Mouse (Mus musculus): ENCODE measurements around the gene Slit3. TPM values are rescaled to one million over a fixed set of nuclear protein-coding genes. Genes with fewer than 3 reads are reported as not detected.

Gene Slit3
- total RNA-seq, 2 experiments from 2014 or later, result not detected

DNA sequence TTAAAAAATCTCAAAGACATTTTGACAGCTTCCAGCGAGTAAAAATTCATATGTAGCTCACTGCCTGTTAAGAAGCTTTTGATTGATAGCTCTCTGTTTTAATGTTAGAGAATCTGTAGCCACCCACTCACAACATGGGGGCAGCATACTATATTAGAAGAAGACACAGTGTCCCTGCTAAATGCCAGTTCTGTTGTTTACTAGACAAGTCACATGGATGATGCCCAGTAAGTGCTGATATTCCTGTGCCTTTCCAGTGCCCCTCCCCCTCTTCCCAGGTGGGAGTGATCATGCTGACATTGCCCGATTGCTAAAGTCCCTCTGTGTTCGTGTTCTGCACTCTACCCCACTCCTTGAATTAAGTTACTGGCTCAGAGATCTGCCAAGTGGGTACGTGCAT lies 254.0 kb downstream of the Slit3 start:
- ATAC-seq (replicated peaks; ENCODE audit: low FRiP score, poor library complexity, severe bottlenecking), result no peak

DNA sequence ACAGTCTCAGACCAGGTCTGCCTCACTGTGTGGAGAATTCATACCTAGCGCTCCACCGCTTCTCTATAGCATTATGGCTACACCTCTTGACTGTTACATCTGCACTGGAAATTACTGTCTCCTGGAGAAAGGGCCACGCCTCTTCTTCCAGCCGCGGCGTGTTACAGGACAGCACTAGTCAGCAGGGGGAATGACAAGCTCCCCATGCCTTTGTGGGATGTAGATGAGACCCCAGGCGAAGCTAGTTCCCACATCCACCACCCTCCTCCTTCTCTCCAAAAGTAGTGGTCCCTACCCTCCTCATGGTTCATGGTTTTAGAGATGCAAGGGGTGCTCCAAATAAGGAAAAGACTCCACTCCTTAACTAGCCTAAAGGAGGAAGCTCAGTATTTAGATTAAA lies 257.8 kb downstream of the Slit3 start:
- no peak for ATAC-seq (replicated peaks; ENCODE audit: low FRiP score, poor library complexity, severe bottlenecking)

DNA sequence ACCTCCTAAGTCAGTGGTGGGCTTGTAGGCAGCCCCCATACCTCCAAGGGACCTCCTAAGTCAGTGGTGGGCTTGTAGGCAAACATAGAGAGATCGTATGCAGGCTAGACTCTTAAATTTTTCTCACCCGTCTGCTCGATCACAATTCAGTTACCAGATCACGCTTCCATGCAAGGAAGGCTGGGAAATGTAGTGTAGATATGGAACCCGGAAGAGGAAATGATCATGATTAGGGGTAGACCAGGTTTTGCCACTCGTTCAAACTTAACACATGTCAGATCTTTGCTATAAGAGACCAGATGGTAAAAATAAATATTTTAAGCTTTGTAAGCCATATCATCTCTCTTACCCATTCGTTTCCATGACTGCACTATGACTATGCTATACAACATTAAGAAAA lies 258.4 kb downstream of the Slit3 start:
- ATAC-seq (replicated peaks; ENCODE audit: low FRiP score, poor library complexity, severe bottlenecking), result no peak

DNA sequence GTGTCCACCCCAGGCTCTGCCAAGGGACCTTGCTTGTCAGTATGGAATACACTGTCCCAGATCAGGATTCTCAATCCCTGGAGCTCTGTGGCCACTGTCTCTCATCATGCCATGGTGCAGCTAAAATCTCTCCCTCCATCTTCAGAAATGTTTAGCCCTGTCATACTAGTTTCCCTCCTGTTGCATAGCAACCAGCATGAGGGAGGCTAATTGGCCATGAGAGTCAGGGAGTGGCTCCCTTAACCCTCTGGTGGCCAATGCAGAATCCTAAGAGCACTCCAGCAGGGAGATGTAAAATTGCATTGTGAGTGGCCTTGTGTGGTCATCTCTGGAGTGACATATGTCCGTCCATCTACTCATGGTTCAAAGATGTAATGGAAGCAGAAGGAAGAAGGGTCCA lies 259.7 kb downstream of the Slit3 start:
- no peak for ATAC-seq (replicated peaks; ENCODE audit: low FRiP score, poor library complexity, severe bottlenecking)

DNA sequence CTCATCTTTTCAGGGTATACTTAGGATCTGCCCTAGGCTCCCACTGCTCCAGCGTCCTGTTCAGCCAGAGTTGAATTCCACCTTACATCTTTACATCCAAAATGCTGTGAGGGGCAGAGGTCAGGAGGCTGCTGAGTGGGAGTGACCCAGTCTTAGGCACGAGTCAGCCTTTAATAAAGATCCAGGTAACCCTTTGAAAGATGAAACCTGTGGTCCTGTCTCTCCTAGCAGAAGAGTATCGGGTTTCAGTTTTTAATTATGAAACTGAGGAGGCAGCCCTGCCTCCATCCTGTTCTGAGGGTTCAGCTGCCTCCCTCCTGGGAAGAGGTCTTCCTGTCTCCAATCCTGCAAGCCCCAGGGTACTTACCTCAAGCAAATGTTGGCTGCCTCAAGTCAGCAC lies 264.4 kb downstream of the Slit3 start:
- no peak for ATAC-seq (replicated peaks; ENCODE audit: low FRiP score, poor library complexity, severe bottlenecking)

DNA sequence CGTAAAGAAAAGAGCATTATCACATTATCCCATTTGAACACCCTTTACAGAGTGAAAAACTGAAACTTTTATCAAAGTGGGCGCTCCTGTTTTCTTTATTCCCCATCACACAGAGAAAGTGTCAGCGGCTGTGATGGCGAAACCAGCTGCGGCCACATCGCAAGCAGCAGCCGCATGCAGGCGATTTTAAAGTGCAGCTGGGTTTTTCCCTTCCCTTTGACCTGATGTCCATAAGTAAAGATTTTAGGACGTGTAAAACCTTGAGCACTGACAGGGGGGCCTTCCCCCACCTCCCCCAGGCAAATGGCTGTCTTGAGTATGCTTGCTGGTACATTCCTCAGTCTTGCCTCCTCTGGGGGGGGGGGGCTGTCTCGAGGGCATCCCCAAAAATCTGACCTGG lies 266.8 kb downstream of the Slit3 start:
- ATAC-seq (replicated peaks; ENCODE audit: low FRiP score, poor library complexity, severe bottlenecking), result no peak

DNA sequence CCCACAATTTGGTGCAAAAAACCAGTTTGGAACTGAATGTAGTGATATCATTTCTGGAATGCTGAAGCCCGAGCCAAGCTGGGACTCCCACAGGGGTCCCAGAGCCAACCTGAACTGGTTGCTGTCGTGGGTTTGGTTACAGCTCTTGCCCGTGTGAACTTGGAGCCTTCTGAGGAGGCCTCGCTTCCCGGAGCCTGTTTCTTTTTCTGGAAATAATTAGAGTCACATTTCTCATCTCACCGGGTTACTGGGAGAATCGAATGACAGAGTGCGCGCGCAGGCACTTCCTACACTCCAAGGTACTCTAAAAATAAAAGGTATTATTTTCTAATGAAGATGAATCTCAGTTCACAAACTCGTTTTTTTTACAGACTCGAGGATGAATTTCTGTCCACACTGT lies 267.4 kb downstream of the Slit3 start:
- no peak for ATAC-seq (replicated peaks; ENCODE audit: low FRiP score, poor library complexity, severe bottlenecking)

DNA sequence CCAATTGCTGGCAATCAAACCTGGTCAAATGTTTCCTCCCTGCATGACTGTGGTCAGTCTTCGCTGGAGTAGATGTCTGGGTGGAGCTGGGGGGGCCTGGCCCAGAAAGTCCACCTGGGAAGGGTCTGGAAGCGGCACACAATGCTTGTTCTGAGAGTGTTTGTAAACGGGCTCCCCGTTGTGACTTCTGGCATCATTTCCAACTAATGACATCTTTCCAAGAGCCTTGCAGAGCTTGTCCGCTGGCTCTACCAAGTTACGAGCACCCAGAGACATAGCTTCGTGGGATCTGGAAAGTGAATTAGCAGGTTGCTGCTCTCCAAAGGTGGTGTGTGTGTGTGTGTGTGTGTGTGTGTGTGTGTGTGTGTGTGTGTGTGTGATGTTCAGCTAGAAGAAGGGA lies 268.3 kb downstream of the Slit3 start:
- ATAC-seq (replicated peaks; ENCODE audit: low FRiP score, poor library complexity, severe bottlenecking), result no peak

DNA sequence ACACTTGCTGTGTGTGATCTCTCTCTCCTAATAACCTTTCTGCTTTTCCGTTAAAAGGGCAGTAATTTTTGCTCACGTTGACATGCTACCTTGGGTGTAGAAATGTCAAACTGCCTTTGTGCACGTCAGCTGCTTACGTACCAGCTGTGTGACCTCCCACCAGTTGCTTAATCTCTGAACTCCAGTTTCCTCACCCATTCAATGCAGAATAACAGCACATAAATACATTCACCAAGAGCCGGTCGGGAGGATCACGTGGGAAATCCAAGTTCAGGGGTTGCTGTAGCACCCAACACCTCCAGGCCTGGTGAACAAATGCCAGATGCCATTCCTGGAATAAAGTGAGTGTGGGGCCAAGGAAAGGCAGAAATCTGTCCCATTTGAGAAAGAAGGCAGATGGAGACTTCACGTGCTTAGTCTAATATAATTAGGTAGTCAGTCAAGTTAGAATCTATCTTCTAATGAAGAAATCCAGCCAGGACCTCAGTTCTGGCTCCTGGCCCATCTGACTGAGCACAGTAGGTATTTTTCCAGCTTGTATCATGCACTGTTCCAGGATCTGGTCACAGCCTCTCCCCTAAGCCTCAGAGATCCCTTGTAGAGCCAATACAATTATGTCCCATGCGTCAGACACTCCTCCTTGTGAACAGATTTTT lies 268.9 kb downstream of the Slit3 start:
- no peak for ATAC-seq (replicated peaks; ENCODE audit: low FRiP score, poor library complexity, severe bottlenecking)

DNA sequence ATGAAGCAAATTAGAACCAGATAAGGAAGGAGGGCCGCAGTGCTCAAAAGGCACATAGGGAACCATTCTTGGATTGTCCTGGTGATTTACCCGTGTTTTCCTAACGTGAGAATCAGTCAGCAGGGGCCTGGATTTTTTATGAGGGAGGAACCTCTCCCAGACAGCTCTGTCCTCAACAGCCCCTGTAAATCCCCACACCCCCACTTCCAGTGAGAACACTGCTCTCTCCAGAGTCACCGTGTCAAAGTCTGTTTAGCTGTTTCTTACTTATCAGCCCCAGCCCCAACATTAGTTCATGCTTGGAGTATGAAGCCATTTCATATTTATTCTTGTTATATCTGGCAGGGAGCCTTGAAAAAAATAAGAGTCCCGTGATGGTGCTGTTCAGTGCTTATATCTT lies 272.8 kb downstream of the Slit3 start:
- no peak for ATAC-seq (replicated peaks; ENCODE audit: low FRiP score, poor library complexity, severe bottlenecking)

DNA sequence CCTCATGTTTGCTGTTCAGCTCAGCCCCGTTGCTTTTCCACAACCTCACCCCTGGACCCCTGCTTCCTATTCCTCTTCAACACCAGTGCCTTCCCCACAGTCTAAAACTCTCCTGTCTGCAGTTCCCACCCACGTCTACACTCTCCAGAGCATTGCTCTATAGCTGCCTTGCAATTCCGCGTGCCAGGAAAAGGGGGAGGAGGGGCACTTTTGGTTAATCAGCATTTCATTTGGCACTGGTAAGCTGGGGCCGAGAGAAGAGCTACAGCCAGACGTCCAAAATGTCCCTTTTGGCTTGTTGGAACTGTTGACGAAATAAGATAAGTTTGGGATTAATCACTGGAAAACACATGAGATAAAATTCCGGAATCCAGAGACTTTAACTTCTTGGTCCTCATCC lies 274.4 kb downstream of the Slit3 start:
- ATAC-seq (replicated peaks; ENCODE audit: low FRiP score, poor library complexity, severe bottlenecking), result no peak

DNA sequence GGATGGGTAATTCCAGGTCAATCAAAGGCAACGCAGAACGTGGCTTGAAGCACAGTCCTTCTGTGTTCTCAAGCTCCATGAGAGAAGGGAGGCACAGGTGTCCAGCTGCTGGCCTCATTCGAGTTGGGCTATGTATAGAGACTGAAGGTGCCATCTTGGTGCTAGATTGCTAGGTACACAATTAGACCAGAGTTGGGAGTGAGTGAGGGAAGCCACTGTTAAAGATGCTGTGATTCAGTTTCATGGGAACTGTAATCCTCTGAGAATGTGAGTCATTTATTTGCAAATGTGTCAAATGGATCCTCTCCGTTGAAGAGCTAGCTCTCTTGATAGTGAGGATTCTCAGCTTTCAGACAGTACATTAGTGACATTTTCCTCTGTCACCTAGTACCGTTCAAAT lies 277.3 kb downstream of the Slit3 start:
- no peak for ATAC-seq (replicated peaks; ENCODE audit: low FRiP score, poor library complexity, severe bottlenecking)

DNA sequence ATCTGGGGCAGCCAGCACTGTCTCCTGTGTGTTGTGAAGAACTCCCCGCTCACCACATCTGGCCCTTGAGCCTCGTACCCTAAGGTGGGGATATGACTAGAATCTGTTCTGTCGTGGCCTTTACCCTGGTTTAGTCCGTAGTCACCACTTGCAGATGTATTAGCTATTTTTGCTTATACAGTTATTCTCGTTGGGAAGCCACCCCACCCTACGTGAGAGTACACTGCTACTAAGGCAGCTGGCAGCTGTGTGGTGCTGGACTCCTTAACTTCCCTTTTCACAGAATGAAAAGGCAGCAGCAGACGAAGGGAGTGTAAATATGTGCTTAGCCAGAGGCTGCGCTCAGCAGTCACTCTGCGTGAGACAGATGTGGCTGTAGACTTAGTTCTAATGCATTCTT lies 282.5 kb downstream of the Slit3 start:
- no peak for ATAC-seq (replicated peaks; ENCODE audit: low FRiP score, poor library complexity, severe bottlenecking)

DNA sequence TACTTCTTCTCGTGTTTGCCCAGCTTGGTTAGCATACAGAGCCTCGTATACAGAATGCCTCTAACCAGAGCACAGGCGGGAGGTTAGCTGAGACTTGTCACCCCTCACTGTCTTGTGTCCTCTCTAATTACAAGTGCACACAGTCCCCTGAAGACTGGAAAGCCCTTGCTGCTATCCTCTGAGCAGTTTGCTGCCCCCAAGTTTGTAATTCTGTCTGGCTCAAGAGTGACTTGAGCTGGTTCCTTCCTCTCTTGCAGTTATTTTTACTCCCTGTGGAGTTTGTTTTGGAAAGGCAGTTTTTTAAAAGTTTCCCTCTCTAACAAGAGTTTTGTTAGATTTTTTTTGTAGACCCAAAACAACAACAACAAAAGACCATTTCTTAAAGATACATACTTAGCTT lies 285.0 kb downstream of the Slit3 start:
- ATAC-seq (replicated peaks; ENCODE audit: low FRiP score, poor library complexity, severe bottlenecking), result no peak

DNA sequence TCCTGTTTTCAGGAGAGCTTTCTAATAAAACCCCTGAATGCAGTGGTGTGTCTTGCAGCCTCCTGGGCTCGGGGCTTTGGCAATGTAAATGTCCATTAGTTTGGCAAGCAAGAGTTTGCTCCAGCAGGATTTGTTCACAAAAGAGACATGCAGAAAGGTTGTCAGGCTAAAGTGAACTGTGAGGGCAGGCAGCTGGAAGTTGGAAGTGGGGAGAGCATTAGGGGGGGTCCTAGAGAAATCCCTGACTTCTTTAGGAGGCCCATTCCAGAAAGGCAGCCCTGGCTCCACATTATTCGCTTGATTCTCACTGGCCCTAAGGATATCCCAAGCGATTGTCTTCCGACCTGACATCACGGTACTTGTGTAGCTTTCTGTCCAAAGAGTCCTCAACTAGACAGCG lies 285.5 kb downstream of the Slit3 start:
- no peak for ATAC-seq (replicated peaks; ENCODE audit: low FRiP score, poor library complexity, severe bottlenecking)

DNA sequence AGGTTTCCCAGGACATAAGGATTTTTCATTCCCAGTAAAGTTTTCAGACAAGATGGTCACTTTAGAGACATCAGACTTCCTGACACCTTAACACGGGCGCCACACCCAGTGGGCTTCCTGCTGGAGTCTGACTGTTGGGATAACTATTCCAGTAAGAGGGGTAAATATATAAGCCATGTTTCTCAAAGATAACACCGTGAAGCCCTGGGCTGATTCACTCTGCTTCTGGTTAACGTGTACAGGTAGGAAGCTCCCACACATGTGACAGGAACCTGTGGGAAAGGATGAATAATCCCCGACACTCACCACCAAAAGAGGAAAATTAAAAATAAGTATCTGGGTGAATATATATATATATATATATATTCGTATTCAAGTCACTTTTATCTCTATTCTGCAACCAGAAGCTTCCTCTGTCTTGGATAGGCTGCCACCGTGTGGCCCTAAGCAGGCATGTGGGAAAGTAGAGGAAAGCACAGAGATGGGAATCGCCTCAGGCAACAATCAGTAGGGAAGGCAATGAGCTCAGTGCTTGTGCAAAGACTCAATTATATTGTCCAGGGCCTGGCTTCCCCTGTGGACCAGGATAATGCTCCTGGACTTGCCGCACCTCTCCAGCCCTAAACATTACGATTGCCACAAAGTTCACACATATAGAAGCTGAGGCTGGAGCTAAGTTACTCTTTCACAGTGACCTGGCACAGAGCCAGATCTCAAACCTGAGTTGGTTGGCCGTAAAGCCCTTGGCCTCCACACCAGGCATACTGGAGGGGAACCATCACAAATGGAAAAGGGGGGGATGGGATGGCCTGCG lies 286.5 kb downstream of the Slit3 start:
- no peak for ATAC-seq (replicated peaks; ENCODE audit: low FRiP score, poor library complexity, severe bottlenecking)

DNA sequence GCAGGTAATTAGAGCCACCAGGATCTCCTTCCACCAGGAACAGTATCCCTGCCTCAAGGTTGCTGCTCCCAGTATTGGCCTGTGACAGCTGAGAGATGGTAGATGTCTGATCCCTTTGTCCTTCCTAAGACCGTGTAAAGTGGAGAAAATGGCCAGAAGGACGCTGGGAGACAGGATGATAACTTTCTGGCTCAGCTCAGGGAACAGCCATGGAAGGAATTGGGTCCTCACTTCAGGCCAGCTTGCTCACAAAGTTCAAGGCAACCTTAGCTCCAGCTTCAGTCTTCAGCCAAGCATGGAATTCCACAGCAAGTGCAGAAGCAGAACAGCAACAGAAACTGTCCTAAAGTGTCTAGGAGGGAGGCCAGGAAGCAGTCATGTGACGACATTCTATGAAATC lies 289.4 kb downstream of the Slit3 start:
- ATAC-seq (replicated peaks; ENCODE audit: low FRiP score, poor library complexity, severe bottlenecking), result no peak

DNA sequence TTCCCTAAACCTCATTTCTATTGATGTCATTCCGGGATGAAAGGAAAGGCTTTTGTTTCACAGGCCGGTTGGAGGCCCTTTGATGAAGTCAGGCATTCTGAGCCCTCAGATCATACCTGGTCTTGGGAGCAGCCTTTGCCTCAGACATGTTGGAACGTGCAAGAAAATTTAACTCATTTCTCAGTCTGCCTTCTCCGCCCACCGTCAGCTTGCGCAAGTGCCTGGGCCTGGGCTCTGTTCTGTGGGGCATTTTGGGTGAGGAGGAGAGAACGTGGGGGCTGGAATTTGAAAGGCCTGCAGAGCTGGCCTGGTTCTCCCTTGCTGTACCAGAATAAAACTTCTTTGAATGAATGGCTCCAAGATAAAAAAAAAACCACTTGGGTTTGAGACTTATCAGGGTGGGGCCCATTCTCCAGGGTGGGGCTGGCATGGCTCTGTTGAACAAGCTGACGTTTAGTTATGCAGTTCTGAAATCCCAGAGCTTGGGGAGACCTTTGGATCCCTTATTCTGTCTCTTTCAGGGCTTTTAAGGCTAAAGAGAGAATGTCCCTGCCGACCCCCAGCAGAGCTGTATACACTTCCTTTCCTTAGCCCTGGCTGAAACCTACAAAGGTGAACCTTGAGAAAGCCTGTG lies 294.9 kb downstream of the Slit3 start:
- ATAC-seq (replicated peaks; ENCODE audit: low FRiP score, poor library complexity, severe bottlenecking), result no peak

DNA sequence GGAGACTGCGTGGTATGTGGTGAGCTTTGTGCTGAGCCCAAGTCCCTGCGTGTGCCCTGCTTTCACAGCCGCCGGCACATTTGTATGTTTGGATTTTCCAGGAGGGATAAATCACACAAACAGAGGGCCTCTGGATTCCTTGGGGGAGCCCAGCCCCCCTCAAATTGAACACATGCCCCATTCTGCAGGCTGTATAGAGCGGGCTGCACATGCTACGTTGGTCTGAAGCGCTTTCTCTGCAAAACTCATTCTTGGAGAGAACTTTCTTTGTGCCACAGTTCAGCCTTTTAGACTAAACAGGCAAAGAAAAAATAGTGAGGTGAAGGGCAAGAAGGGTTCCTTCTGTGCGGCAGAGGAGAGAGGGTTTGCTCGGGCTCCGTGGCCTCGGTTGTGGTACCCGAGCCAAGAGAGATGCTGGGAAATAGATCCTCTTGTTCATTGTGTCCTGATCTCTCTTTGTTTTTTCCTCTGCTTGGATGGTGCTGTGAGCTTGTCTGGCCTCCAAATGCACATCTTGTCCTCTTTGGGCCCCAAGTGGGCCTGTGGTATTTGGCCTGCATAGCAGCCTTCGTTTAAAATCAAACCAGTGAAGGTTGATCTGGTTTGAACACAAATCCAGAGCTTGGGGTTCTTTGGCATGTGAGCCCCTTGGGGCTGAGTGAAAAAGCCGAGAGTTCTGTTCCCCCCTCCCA lies 295.5 kb downstream of the Slit3 start:
- ATAC-seq (replicated peaks; ENCODE audit: low FRiP score, poor library complexity, severe bottlenecking), result no peak

DNA sequence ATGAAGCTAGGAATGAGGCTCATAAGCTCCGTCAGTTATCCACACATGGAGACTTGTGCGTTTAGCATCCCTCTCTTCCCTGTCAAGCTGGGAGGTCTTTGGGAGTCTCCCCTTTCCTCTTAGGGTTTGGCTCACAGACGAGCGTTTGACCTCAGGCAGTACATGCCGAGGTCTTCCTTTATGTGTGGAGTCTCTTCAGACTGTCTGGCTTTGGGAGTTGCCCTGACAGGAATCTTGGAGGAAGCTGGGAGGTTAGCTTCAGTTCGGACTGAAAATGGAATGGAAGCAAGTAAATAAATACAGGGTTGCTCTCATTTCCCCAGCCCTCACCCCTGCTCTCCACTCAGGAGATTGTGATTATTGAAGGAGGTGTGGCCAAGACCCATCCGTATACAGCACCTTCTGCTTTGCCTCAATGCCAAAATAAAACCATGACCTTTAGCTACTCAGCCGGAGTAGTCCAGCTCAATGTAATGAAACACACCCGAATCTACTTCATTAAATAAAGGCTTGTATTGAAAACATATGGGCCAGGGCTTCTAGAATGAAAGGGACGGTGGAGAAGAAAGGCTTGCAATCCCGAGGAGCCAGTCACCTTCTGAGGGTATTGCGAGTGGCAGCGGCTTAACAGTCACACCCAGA lies 297.0 kb downstream of the Slit3 start:
- no peak for ATAC-seq (replicated peaks; ENCODE audit: low FRiP score, poor library complexity, severe bottlenecking)

All from erythroid progenitor cell, adult 5-6 weeks (primary cell).